Mouse (Mus musculus) spleen, adult 2 months (tissue): Measurements from ENCODE around the gene Gstm7. TPM values are rescaled to one million over a fixed set of nuclear protein-coding genes. Genes with fewer than 3 reads are reported as not detected.
A peak's percentile ranks its signal among the peaks of the same experiment; 100 is the strongest.

Experiments
- DNase-seq, 2 experiments: peaks; one replicate each; pipeline versions ENCODE4 v3.0.0 to v3.0.0-alpha.2; 2012 to 2021; ENCODE audit warnings: low spot score in 2 of 2, low read depth in 1 of 2
- H3K27ac ChIP-seq: fragments of 200-500 bp; 2 replicates; pipeline ENCODE4 v1.5.1; 2012; ENCODE audit warnings: low read length, inconsistent platforms; ENCODE audit not compliant: insufficient read depth
- H3K27me3 ChIP-seq: fragments of 200-500 bp; 2 replicates; pipeline ENCODE4 v1.6.1; 2012; ENCODE audit warnings: mild to moderate bottlenecking, moderate library complexity, low read length, inconsistent platforms; ENCODE audit not compliant: control insufficient read depth, insufficient read depth
- H3K36me3 ChIP-seq: fragments of 200-500 bp; 2 replicates; pipeline ENCODE4 v1.6.1; 2012; ENCODE audit warnings: mild to moderate bottlenecking, low read length, inconsistent platforms; ENCODE audit not compliant: control insufficient read depth, insufficient read depth
- H3K4me1 ChIP-seq: fragments of 200-500 bp; 2 replicates; pipeline ENCODE4 v1.6.1; 2011; ENCODE audit warnings: inconsistent platforms; ENCODE audit not compliant: control insufficient read depth, insufficient read depth, insufficient read length
- H3K4me3 ChIP-seq: fragments of 200-500 bp; 2 replicates; pipeline ENCODE4 v1.5.1; 2011; ENCODE audit warnings: mild to moderate bottlenecking, inconsistent platforms; ENCODE audit not compliant: insufficient read depth, insufficient read length; ENCODE audit errors: extremely low read depth
- CTCF ChIP-seq: fragments of 200-500 bp; IDR thresholded peaks from 2 replicates; pipeline ENCODE4 v1.5.1; 2011; ENCODE audit warnings: mild to moderate bottlenecking, inconsistent platforms; ENCODE audit not compliant: insufficient read depth, insufficient read length, insufficient replicate concordance; ENCODE audit errors: extremely low read depth
- POLR2A ChIP-seq: fragments of 200-500 bp; IDR thresholded peaks from 2 replicates; pipeline ENCODE4 v1.6.1; 2011; ENCODE audit warnings: low read depth, low read length, inconsistent platforms
- WGBS: fragments of 180-500 bp; shearing (Covaris S2); methylation state at CpG from one replicate; pipeline ENCODE4 v1.1.7; 2018; 5-methylcytosine and 5-hydroxymethylcytosine counted together
- polyA plus RNA-seq: library from polyadenylated mRNA; depleted of rRNA; stranded (reverse); fragments of >200 nt; gene quantifications from 2 replicates; pipeline ENCODE4 v1.2.3, GENCODE M21; 2012

Gstm7 gene
- polyA plus RNA-seq, 1 experiment: 1.4 TPM

- Histone ChIP-seq H3K36me3 (no peaks in the 10 kb centered on the region), H3K4me3 (no peak overlapping the region), H3K27me3 (no peaks in the 10 kb centered on the region), H3K27ac (no peak overlapping the region), H3K4me1 (no peaks in the 10 kb centered on the region)
- DNase-seq: no peak
- no peak for TF ChIP-seq POLR2A
- TF ChIP-seq CTCF: no peak
- 98% methylated on average over 5 of the region's 5 CpGs for WGBS
Observed at GRCm38 (mm10) chr3:107920348-107920747, 11.3 kb downstream of the Gstm7 start.

- DNase-seq: peak in 1 of 2 experiments; percentile 8
- WGBS: 61% methylated on average over 7 of the region's 7 CpGs
- H3K27ac ChIP-seq: no peak overlapping the region
Observed at GRCm38 (mm10) chr3:107917783-107918408, 13.7 kb downstream of the Gstm7 start.

GRCm38 (mm10) chr3:107917097-107917496 is 14.5 kb downstream of the Gstm7 start:
- no peak for DNase-seq
- Histone ChIP-seq H3K36me3 (no peaks in the 10 kb centered on the region), H3K4me3 (no peak overlapping the region), H3K27ac (no peak overlapping the region), H3K27me3 (no peaks in the 10 kb centered on the region), H3K4me1 (no peaks in the 10 kb centered on the region)
- TF ChIP-seq POLR2A (no peak), CTCF (no peak)
- WGBS: 87% methylated on average over 3 of the region's 3 CpGs

More at GRCm38 (mm10) chr3:107917783-107918408, 13.7 kb downstream of the Gstm7 start:
- H3K4me3 ChIP-seq: no peak overlapping the region
- TF ChIP-seq POLR2A (no peak), CTCF (no peak)
- no peaks in the 10 kb centered on the region for H3K36me3 ChIP-seq
- H3K27me3 ChIP-seq: no peaks in the 10 kb centered on the region
- no peaks in the 10 kb centered on the region for H3K4me1 ChIP-seq

GRCm38 (mm10) chr3:107916674-107917073 is 14.9 kb downstream of the Gstm7 start:
- no peak for DNase-seq
- no peak for TF ChIP-seq POLR2A
- TF ChIP-seq CTCF: no peak
- 89% methylated on average over 15 of the region's 15 CpGs for WGBS

GRCm38 (mm10) chr3:107905942-107906341 is 25.7 kb downstream of the Gstm7 start:
- 51% methylated on average over 6 of the region's 6 CpGs for WGBS
- DNase-seq: no peak
- TF ChIP-seq POLR2A: no peak

More at GRCm38 (mm10) chr3:107916674-107917073, 14.9 kb downstream of the Gstm7 start:
- Histone ChIP-seq H3K27ac (no peak overlapping the region), H3K27me3 (no peaks in the 10 kb centered on the region), H3K4me1 (no peaks in the 10 kb centered on the region), H3K36me3 (no peaks in the 10 kb centered on the region), H3K4me3 (no peak overlapping the region)

GRCm38 (mm10) chr3:107900955-107901673 is 30.5 kb downstream of the Gstm7 start:
- no peak overlapping the region for H3K27ac ChIP-seq
- H3K4me3 ChIP-seq: no peak overlapping the region
- no peaks in the 10 kb centered on the region for H3K4me1 ChIP-seq
- no peaks in the 10 kb centered on the region for H3K36me3 ChIP-seq
- WGBS: 77% methylated on average over 11 of the region's 11 CpGs
- TF ChIP-seq POLR2A: no peak
- TF ChIP-seq CTCF: no peak
- H3K27me3 ChIP-seq: no peaks in the 10 kb centered on the region
- DNase-seq: no peak

More at GRCm38 (mm10) chr3:107905942-107906341, 25.7 kb downstream of the Gstm7 start:
- H3K36me3 ChIP-seq: no peaks in the 10 kb centered on the region
- no peaks in the 10 kb centered on the region for H3K27me3 ChIP-seq
- H3K4me3 ChIP-seq: no peak overlapping the region
- H3K4me1 ChIP-seq: no peaks in the 10 kb centered on the region
- no peak overlapping the region for H3K27ac ChIP-seq

- H3K4me1 ChIP-seq: no peaks in the 10 kb centered on the region
- H3K4me3 ChIP-seq: no peak overlapping the region
- no peak for DNase-seq
- TF ChIP-seq POLR2A: no peak
- TF ChIP-seq CTCF: no peak
- no peak overlapping the region for H3K27ac ChIP-seq
- H3K27me3 ChIP-seq: 0 out of 2 replicates have a peak, but pooled peaks cover 1% of the 10 kb centered on the region
- no peaks in the 10 kb centered on the region for H3K36me3 ChIP-seq
- 93% methylated on average over 13 of the region's 13 CpGs for WGBS
Observed at GRCm38 (mm10) chr3:107898691-107899090, 32.9 kb downstream of the Gstm7 start.
